ENCODE assay signal across 11 mouse cellular contexts in the genomic region with DNA sequence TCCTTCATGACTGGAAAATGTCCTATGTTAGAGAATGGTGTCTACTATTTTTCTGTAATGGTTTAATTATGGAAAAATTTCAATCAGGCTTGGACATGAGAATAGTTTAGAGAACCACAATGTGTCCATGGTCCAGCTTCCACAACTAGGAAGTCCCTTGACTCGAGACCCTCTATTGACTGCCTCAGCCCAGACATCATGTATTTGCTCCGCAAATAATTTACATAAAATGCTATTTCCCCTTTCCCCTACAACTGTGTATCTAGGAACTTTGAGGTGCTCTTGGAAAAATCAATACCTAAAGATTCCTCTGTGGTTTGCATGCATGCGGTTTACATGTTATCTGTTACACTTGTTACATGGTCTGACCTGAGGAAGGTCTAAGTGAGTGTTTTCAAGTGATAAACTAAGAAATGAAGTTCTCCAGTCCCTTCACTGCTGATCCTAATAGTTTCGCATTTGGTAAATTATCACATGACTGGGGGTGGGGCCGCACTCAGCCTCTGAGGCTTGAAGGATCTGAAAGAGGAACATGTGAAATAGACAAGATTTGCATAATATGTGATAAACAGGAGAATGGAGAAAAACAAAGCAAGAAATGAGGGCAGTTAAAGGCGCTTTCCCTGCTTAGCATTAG. TPM values are rescaled to one million over a fixed set of nuclear protein-coding genes. Genes with fewer than 3 reads are reported as not detected.
A peak's percentile ranks its signal among the peaks of the same experiment; 100 is the strongest.
DNase-seq lines count a peak whose midpoint lies in the region; ATAC-seq lines count a peak whose summit lies in the region.
"Had no signal": no experiment of that assay in that cellular context is flagged by ENCODE, and none has a peak within 500 bp of the region (broad histone marks: within the 10 kb centered on the region; RNA-seq: fewer than 3 reads in every experiment).

No protein-coding gene starts in this region.

- no peaks in the 10 kb centered on the region for H3K27me3 ChIP-seq in splenic B cell, adult 2 months (ENCODE audit: control insufficient read depth, insufficient read depth, low read length, poor library complexity, severe bottlenecking)
- H3K27me3 ChIP-seq in hindbrain, embryonic 10.5 days (ENCODE audit: insufficient read depth, poor library complexity, severe bottlenecking) = no peaks in the 10 kb centered on the region
- no peaks in the 10 kb centered on the region for H3K27me3 ChIP-seq in hindbrain, embryonic 11.5 days (ENCODE audit: control insufficient read depth, insufficient read depth, low read length)
- H3K27me3 ChIP-seq: lung, embryonic 15.5 days had no signal

- no peak overlapping the region for H3K4me2 ChIP-seq in hindbrain, embryonic 11.5 days (replicated peaks; ENCODE audit: low read depth, low read length)
- H3K4me2 ChIP-seq: lung, embryonic 15.5 days had no signal

- 83% methylated on average over 6 of the region's 6 CpGs for WGBS in hindbrain, embryonic 10.5 days
- 90% methylated on average over 6 of the region's 6 CpGs for whole genome bisulfite sequencing in hindbrain, embryonic 11.5 days

- H3K4me3 ChIP-seq in hindbrain, embryonic 10.5 days = no peak overlapping the region
- no peak overlapping the region for H3K4me3 ChIP-seq in hindbrain, embryonic 11.5 days (ENCODE audit: low read depth, low read length)
- H3K4me3 ChIP-seq: lung, embryonic 15.5 days had no signal

- H3K9ac ChIP-seq in hindbrain, embryonic 11.5 days (ENCODE audit: low read depth, low read length) = no peak overlapping the region
- H3K9ac ChIP-seq: lung, embryonic 15.5 days had no signal

- no peaks in the 10 kb centered on the region for H3K36me3 ChIP-seq in splenic B cell, adult 2 months (ENCODE audit: control insufficient read depth, insufficient read depth, low read length, poor library complexity, severe bottlenecking)
- H3K36me3 ChIP-seq in hindbrain, embryonic 10.5 days = no peaks in the 10 kb centered on the region
- H3K36me3 ChIP-seq in hindbrain, embryonic 11.5 days (ENCODE audit: control insufficient read depth, insufficient read depth, low read length) = no peaks in the 10 kb centered on the region
- H3K36me3 ChIP-seq: lung, embryonic 15.5 days had no signal

- no peaks in the 10 kb centered on the region for H3K9me3 ChIP-seq in hindbrain, embryonic 10.5 days
- H3K9me3 ChIP-seq in hindbrain, embryonic 11.5 days (ENCODE audit: control insufficient read depth, low read length) = no peaks in the 10 kb centered on the region
- H3K9me3 ChIP-seq: lung, embryonic 15.5 days had no signal

- no peak overlapping the region for H3K27ac ChIP-seq in hindbrain, embryonic 10.5 days
- H3K27ac ChIP-seq in hindbrain, embryonic 11.5 days (ENCODE audit: low read depth, low read length) = no peak overlapping the region
- H3K27ac ChIP-seq: lung, embryonic 15.5 days had no signal

- 0 out of 2 replicates have a peak, but pooled peaks cover 2% of the 10 kb centered on the region for H3K4me1 ChIP-seq in hindbrain, embryonic 10.5 days (replicated peaks)
- H3K4me1 ChIP-seq in hindbrain, embryonic 11.5 days (replicated peaks; ENCODE audit: control insufficient read depth, insufficient read depth, low read length) = no peaks in the 10 kb centered on the region
- H3K4me1 ChIP-seq: lung, embryonic 15.5 days had no signal

- ATAC-seq in erythroid progenitor cell, adult 5-6 weeks (replicated peaks; ENCODE audit: low FRiP score, poor library complexity, severe bottlenecking) = 0 out of 2 replicates have a peak, but pooled peaks have one; percentile 48
- ATAC-seq in hindbrain, embryonic 11.5 days (ENCODE audit: low FRiP score) = no peak

- DNase-seq in kidney, postnatal 10 days = peak; percentile 9
- DNase-seq in kidney, adult 8-10 months = no peak
- peak; percentile 39 for DNase-seq in lung, postnatal 25 days (ENCODE audit: low spot score)
- peak; percentile 80 for DNase-seq in splenic B cell, adult 2 months (ENCODE audit: low read depth, low spot score)
- no peak for DNase-seq in hindbrain, embryonic 10.5 days (ENCODE audit: low spot score)
- DNase-seq in hindbrain, embryonic 11.5 days (ENCODE audit: low spot score) = no peak
- DNase-seq: adrenal gland, adult 2 months; cerebellum, adult 11-12 months; thymus, adult 2 months had no signal

RNA-seq across cellular contexts. Expression of a gene that starts 38.8 kb away (rescaled TPM):
- total RNA-seq in erythroid progenitor cell, adult 5-6 weeks (2015; ENCODE audit: low replicate concordance) = not detected in 2 replicates
- not detected in 2 replicates for total RNA-seq in erythroid progenitor cell, adult 5-6 weeks (2017; ENCODE audit: low replicate concordance)
- 0.07 and 0.13 TPM in 2 replicates for polyA plus RNA-seq in hindbrain, embryonic 10.5 days (2016; fragmentation: Nextera tagmentation; extraction: Ambion mirVana)
- 0.06 and 0.08 TPM in 2 replicates for polyA plus RNA-seq in hindbrain, embryonic 11.5 days (2014; fragmentation: Nextera tagmentation; extraction: Ambion mirVana)

Comparison
In these comparisons a context has a peak if more than half of its experiments do, and no peak if none do; other contexts are left out.
1. DNase-seq: peak in kidney, postnatal 10 days (single experiment), lung, postnatal 25 days (single experiment) and splenic B cell, adult 2 months (single experiment); none in kidney, adult 8-10 months (0 of 2), hindbrain, embryonic 10.5 days (single experiment) and hindbrain, embryonic 11.5 days (single experiment).